Mouse (Mus musculus) left cerebral cortex, adult 9 months (tissue): ENCODE data around the gene Tmigd3.
A peak's percentile ranks its signal among the peaks of the same experiment; 100 is the strongest.

Experiments
- DNase-seq, 2 experiments: peaks; one replicate each; pipeline ENCODE4 v3.0.0; 2022; ENCODE audit warnings: low spot score in 2 of 2

Tmigd3 gene

GRCm38 (mm10) chr3:105933926-105934325, 63.2 kb downstream of the Tmigd3 start:
- peak in 1 of 2 experiments; percentile 39 for DNase-seq

DNA sequence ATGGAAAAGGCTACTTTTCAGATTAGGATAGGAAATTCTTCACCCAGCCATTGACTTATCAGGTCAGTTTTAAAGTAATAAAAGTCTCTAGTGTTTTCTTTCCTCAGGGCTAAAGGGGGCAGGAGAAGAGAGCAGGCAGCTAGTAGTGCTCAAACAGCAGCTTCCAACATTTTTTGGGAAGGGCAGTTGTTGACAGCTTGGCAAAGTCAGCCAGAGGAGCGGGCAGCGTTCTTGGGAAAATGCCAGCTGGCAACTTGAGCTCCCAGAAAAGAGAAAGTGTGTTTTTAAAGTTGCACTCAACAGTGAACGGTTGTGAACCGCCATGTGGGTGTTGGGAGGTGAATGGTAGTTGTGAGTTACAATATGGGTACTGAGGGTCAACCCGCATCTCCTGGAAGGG, 64.3 kb downstream of the Tmigd3 start:
- DNase-seq: no peak

DNA sequence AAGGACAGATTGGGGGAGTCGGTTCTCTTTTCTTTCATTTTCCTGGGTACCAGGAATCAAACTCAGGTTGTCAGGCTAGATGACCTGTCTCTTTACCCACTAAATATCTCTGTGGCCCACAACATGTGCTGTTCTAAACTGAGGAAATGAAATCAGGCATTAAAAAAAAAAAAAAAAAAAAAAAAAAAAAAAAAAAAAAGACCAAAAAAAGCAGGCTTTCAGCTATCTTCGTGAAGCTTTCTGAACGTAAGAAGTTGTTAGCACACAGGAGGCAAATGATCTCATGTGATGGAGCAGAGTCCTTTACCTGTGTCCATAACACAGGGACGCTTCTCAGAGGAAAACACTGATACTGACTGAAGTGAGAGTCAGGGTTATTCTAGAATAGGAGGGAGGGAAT, 65.4 kb downstream of the Tmigd3 start:
- no peak for DNase-seq

DNA sequence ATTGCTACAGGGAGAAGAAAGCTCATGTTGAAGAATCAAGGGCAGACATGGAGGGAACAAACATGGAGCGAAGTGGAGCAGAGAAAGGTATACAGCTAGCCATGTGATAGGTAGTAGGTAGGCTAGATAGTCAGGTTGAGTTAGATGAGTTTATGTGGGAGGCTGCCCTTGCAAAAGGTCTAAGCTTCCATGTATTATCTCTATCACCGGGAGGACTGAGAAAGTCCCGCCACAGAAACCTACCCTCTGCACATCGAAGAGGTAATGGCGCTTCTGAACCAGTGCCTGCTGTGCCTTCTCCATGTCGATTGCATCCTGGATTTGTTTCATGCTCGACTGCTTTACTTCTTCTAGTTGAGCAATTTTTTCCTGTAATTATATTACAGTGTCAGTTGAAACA, 80.6 kb downstream of the Tmigd3 start:
- no peak for DNase-seq

GRCm38 (mm10) chr3:105957235-105957634, 86.5 kb downstream of the Tmigd3 start:
- DNase-seq: no peak

DNA sequence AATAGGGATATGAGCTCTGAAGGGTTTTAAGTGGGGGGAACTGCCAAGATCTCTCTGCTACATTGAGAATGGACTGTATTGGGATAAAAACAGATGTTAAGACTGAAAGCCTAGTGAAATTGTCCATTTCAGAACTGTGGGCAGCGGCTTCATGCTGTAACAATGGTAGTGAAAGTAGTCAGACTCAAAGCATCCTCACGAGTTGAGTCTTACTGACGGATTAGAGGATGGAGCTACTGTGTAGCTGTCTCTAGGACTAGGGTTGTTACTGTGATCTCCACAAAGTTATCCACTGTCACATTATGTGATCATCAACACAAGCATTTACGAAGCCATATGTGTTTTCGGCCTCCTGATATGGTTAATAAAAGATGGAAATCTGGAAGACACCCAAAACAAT, 87.5 kb downstream of the Tmigd3 start:
- DNase-seq: no peak

- DNase-seq: peak; percentile 90 to 95
Observed at GRCm38 (mm10) chr3:105958974-105959580, 88.4 kb downstream of the Tmigd3 start, which contains the start of gene Wdr77. Gene Wdr77 (plus strand): TSS chr3:105959369.

DNA sequence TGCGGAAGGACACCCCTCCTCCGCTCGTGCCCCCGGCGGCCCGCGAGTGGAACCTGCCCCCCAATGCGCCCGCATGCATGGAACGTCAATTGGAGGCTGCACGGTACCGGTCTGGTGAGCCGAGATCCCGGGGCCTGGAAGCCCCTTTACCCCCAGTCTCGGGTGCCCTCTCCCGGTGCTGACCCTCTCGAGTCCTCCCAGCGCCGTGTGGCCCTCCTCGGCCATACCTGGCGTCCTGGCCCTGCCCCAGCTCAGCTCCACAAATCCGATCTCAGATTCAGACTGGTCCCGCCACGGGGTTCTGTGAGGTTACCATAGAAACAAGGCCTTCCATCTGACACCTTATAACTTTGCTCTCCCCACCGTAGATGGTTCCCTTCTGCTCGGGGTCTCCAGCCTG, 88.9 kb downstream of the Tmigd3 start:
- peak in 1 of 2 experiments; percentile 23 for DNase-seq

DNA sequence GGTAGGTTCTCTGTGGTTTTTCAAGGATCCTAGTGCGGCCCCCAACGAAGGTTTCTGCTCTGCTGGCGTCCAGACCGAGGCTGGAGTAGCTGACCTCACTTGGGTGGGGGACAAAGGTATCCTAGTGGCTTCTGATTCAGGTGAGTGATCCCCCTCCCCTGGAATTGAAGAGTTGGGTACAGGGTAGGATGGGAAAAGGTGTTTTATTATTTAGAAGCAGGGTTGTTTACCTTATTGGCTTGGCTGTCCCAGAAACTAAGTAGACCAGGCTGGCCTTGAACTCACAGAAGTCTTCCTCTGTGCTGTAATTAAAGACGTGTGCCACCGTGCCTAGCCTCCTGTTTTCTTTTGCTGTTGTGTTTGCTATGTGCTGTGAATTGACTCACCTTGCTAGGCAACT, 89.3 kb downstream of the Tmigd3 start, which contains the start of gene Atp5f1:
TSS of gene Atp5f1 (minus strand) at position 101 of the 400 bp plus-strand sequence.
- no peak for DNase-seq

DNA sequence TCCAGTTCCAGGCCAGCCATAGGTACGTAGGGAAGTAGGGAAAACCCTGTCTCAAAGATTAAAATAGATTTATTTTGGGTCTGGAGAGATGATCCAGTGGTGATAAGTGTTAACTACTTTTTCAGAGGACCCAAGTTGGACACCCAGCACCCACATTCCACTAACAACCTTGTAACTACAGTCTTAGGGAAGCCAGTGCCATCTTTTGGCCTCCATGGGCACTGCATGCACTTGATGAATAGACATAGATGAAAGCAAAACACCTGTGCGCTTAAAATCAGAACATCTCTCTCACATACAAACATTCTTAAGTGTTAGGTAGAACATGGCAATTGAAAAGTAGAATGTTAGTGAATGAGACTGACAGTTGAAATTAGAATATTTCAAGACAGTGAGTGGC, 90.0 kb downstream of the Tmigd3 start:
- DNase-seq: no peak

DNA sequence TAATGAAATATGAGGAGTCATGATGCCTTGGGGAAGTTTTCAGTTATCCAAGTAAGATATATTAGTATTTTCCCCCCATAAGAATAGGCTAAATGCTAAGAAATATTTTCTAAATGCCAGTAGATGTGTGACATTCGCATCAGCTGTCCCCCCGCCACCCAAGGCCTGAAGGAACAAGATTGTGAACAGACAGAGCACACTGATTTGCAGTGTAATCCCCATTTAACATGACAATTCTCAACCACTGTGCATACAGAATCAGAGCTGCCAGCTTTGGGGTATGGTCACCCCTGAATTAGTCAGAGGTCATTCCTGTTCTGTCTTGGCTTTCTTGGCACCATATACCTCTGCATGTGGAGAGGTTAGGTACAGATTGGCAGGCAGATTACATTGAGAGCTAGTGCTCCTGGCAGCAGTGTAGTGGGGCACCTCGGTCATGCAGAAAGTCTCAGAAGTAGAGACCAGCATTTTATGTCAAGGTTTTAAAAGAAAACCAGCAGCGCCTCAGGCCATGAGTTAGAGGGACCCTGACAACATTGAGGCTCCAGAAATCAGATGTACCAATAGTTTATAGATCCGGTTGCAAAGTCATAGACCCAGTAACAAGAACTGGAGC, 101.2 kb downstream of the Tmigd3 start:
- DNase-seq: no peak

DNA sequence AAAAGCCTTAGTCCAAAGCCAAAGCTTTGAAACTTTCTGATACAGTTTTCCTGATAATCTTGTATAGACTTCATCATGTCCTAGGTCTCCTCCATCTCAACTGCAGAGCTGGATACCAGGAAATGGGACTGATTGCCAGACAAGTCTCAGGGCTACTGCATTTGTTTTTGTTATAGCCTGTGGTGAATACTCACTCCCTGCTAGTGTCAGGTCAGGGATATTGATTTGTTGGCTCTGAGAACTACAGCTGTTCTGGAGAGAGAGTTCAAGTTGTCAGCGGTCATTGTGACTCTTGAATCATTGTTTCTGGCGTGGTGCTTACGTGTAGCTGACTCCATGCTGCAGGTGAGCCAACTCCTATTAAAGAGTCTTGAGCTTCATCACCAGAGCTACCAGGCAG, 102.7 kb downstream of the Tmigd3 start, which contains the start of gene Ovgp1:
TSS of gene Ovgp1 (plus strand) at position 301 of the 400 bp plus-strand sequence.
- no peak for DNase-seq
